Mouse (Mus musculus) c-Kit-positive CD71-positive TER-119-negative erythroid progenitor cells, embryonic 14.5 days (primary cell): Measurements from ENCODE around the gene Cdc42ep4.
A peak's percentile ranks its signal among the peaks of the same experiment; 100 is the strongest.

Source experiments
- DNase-seq: peaks from one replicate; pipeline ENCODE4 v3.0.0-alpha.2; 2013; ENCODE audit warnings: low read depth

Gene Cdc42ep4

GRCm38 (mm10) chr11:113683627-113683956 is 68.1 kb downstream of the Cdc42ep4 start:
- no peak for DNase-seq

DNA sequence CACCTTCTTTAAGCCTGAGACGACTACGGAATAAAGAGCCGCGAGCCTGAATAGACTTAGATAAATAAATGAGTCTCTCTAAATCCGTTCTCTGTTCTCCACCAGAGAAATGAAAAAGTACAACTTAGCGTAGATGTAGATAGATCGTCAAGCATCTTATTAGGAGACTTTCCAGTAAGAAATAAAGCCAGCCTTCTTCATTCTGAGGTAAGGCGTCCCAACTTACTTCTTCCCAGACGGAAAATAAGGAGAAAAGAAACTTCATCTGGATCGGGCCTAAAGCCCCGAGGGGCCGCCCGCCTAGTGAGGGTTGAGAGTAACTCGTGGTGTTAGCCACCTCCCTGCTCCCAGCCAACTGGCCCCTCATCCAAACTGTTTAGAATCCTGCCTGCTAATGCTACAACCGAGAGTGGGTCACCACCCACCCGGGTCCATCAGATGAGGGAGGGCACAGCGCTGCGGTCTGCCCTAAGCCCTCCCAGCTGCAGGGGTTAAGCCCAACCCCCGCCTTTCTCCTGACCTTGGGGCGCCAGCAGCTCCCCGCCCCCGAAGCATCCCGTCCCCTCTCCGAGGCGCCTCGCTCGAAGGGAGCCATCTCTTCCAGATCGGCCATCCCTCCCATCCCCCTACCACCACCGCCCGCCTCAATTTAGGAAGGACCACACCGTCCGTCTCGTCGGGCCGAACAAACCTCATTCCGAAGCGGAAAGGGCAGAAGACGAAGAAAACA is 68.6 kb downstream of the Cdc42ep4 start:
- DNase-seq, result peak; percentile 30

- no peak for DNase-seq
Measured at GRCm38 (mm10) chr11:113681979-113682378, 69.7 kb downstream of the Cdc42ep4 start.

DNA sequence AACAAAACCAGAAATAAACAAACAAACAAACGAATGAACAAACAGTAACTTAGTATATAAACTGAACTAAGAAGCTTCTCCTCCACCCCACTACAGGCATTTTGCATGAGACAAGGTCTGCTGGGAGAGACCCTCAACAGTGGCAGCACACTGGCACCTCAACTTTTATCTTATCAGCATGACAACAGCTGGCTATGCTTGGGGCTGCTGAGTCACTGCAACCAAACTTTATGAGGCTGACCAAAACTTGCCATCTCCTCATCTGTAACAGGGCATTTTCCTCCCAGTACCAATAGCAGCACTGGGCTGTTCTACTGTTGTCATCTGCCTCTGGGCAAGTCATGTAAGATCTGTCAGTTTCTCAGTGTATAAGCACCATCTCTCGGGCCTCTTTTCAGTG is 70.7 kb downstream of the Cdc42ep4 start:
- peak; percentile 61 for DNase-seq

DNA sequence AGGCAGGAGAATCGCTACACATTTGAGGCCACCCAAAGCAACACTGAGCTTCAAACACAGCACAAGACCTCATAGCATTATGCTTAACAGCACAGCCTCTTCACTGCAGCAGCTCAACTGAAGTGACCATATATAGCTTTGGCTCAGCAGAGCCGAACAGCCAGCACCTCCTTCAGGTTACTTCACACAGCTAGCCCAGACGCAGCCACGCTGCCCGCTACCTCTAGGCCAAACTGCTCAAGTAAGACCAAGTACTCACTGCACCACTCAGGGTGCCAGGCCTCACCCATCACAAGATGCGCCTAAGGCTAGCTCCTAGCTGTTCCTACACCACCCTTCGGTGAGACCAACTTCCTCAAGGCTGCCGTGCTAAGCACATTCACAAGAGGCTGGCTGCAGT is 73.3 kb downstream of the Cdc42ep4 start:
- DNase-seq, result no peak

DNA sequence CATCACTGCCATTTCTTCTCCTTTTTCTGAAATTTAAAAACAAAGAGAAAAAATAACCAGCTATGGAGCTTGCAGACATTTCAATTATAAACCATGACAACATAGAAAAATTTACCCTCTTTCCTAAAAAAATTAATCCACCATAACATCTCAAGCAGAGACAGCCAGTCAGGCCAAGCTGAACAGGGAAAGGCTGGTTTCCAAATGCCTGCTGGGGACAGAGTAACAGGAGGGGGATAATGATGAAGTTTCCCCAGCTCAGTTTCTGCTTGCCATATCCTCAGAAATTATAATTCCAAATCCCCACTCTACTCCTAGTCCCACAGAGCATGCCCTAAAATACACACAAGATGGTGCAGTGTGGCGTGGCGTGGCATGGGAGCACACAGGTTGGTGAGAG is 74.3 kb downstream of the Cdc42ep4 start:
- no peak for DNase-seq
